Mouse (Mus musculus) mouse trophoblast stem cell (cell line): Measurements from ENCODE around the gene E2f6.

Source experiments
- in situ Hi-C, 2 experiments: fragments of 300-500 bp; cut with MseI, MboI; formaldehyde crosslinking; loops; 2 replicates in 1 of 2; 3 replicates in 1 of 2; pipeline ENCODE4 v1.15.1; 2025

The E2f6 gene

GRCm38 (mm10) chr12:16800259-16800958 is 10.4 kb upstream of the E2f6 start, which contains the start of gene Greb1:
TSS of gene Greb1 (minus strand) at chr12:16800886.
- in situ Hi-C loops: loop anchor here (5.0 to 25.0 kb wide), 3 partner anchors 78 to 212 kb away; partner anchors contain the start of genes Pqlc3 (in 2 of the 2) and 2410004P03Rik (in 1 of the 2)

- in situ Hi-C loops: loop anchor here (5.0 to 25.0 kb wide), 3 partner anchors 79 to 211 kb away; partner anchors contain the start of genes Pqlc3 (in 2 of the 2) and 2410004P03Rik (in 1 of the 2)
These were observed 9.8 kb upstream of the E2f6 start for GRCm38 (mm10) chr12:16800959-16801315.

- in situ Hi-C loops: loop anchor here (5.0 to 25.0 kb wide), 3 partner anchors 81 to 209 kb away; partner anchors contain the start of genes Pqlc3 (in 2 of the 2) and 2410004P03Rik (in 1 of the 2)
These were observed 7.4 kb upstream of the E2f6 start for GRCm38 (mm10) chr12:16803237-16803955.

GRCm38 (mm10) chr12:16803956-16804430 is 6.8 kb upstream of the E2f6 start:
- in situ Hi-C loops: loop anchor here (5.0 to 25.0 kb wide), 3 partner anchors 82 to 208 kb away; partner anchors contain the start of genes Pqlc3 (in 2 of the 2) and 2410004P03Rik (in 1 of the 2)

- in situ Hi-C loops: loop anchor here (5.0 to 25.0 kb wide), 3 partner anchors 88 to 207 kb away; partner anchors contain the start of genes Pqlc3 (in 2 of the 2) and 2410004P03Rik (in 1 of the 2)
These were observed 5.3 kb upstream of the E2f6 start for GRCm38 (mm10) chr12:16805511-16805910.

GRCm38 (mm10) chr12:16808045-16808444 is 2.7 kb upstream of the E2f6 start:
- in situ Hi-C loops: loop anchor here (5.0 to 25.0 kb wide), 3 partner anchors 91 to 204 kb away; partner anchors contain the start of genes Pqlc3 (in 2 of the 2) and 2410004P03Rik (in 1 of the 2)

GRCm38 (mm10) chr12:16811477-16811876 is 714 bp downstream of the E2f6 start:
- in situ Hi-C loops: loop anchor here in 1 of 2 experiments (25.0 kb wide), 1 partner anchor 201 kb away; the partner anchor contains the start of genes 2410004P03Rik and Pqlc3

GRCm38 (mm10) chr12:16817147-16817546 is 6.4 kb downstream of the E2f6 start:
- in situ Hi-C loops: loop anchor here in 1 of 2 experiments (25.0 kb wide), 1 partner anchor 195 kb away; the partner anchor contains the start of genes 2410004P03Rik and Pqlc3

GRCm38 (mm10) chr12:16818513-16818912 is 7.8 kb downstream of the E2f6 start:
- in situ Hi-C loops: loop anchor here in 1 of 2 experiments (25.0 kb wide), 1 partner anchor 194 kb away; the partner anchor contains the start of genes 2410004P03Rik and Pqlc3

GRCm38 (mm10) chr12:16820761-16821160 is 10.0 kb downstream of the E2f6 start:
- in situ Hi-C loops: loop anchor here in 1 of 2 experiments (25.0 kb wide), 1 partner anchor 192 kb away; the partner anchor contains the start of genes 2410004P03Rik and Pqlc3

GRCm38 (mm10) chr12:16822181-16822734 is 11.5 kb downstream of the E2f6 start:
- in situ Hi-C loops: loop anchor here in 1 of 2 experiments (25.0 kb wide), 1 partner anchor 190 kb away; the partner anchor contains the start of genes 2410004P03Rik and Pqlc3

GRCm38 (mm10) chr12:16823701-16824100 is 12.9 kb downstream of the E2f6 start:
- in situ Hi-C loops: loop anchor here in 1 of 2 experiments (25.0 kb wide), 1 partner anchor 189 kb away; the partner anchor contains the start of genes 2410004P03Rik and Pqlc3

- in situ Hi-C loops: no loop called here
These were observed 17.7 kb downstream of the E2f6 start for GRCm38 (mm10) chr12:16828505-16828904.

- in situ Hi-C loops: loop anchor here in 1 of 2 experiments (10.0 kb wide), 1 partner anchor 65 kb away; the partner anchor contains the start of gene Rock2
These were observed 19.0 kb downstream of the E2f6 start for GRCm38 (mm10) chr12:16829785-16830184.

GRCm38 (mm10) chr12:16831071-16831470 is 20.3 kb downstream of the E2f6 start:
- in situ Hi-C loops: loop anchor here in 1 of 2 experiments (10.0 kb wide), 1 partner anchor 64 kb away; the partner anchor contains the start of gene Rock2

GRCm38 (mm10) chr12:16834701-16835100 is 23.9 kb downstream of the E2f6 start:
- in situ Hi-C loops: loop anchor here in 1 of 2 experiments (10.0 kb wide), 1 partner anchor 60 kb away; the partner anchor contains the start of gene Rock2

- in situ Hi-C loops: loop anchor here in 1 of 2 experiments (10.0 kb wide), 1 partner anchor 59 kb away; the partner anchor contains the start of gene Rock2
These were observed 25.4 kb downstream of the E2f6 start for GRCm38 (mm10) chr12:16836188-16836587.

- in situ Hi-C loops: loop anchor here in 1 of 2 experiments (10.0 kb wide), 1 partner anchor 57 kb away; the partner anchor contains the start of gene Rock2
These were observed 27.0 kb downstream of the E2f6 start for GRCm38 (mm10) chr12:16837766-16838165.

- in situ Hi-C loops: no loop called here
These were observed 30.3 kb downstream of the E2f6 start for GRCm38 (mm10) chr12:16840842-16841782.
